Mouse (Mus musculus): ENCODE data around the gene Nckap5.

Nckap5 gene

GRCm38 (mm10) chr1:125912601-125913600 lies 917.7 kb downstream of the Nckap5 start, which contains the start of gene Lypd1:
Gene Lypd1 (minus strand): TSS chr1:125913101.
- ChIA-PET POLR2A (interaction anchor here in 1 of 4 experiments (0.7 kb wide), 1 partner anchor 303 kb away, joined by 5 read pairs; no protein-coding TSS in a partner anchor), CTCF (interaction anchor here in 1 of 4 experiments (0.7 kb wide), 1 partner anchor 72 kb away, joined by 3 read pairs; no protein-coding TSS in a partner anchor)

GRCm38 (mm10) chr1:125911901-125912445 lies 918.6 kb downstream of the Nckap5 start:
- ChIA-PET POLR2A (interaction anchor here in 1 of 4 experiments (0.5 kb wide), 1 partner anchor 119 kb away, joined by 3 read pairs; no protein-coding TSS in a partner anchor), CTCF (interaction anchor here in 3 of 4 experiments (0.5 to 1.5 kb wide), 4 partner anchors 122 to 520 kb away, joined by 3 to 8 read pairs (median 3); no protein-coding TSS in a partner anchor)

- ChIA-PET CTCF (interaction anchor here (0.5 to 1.5 kb wide), 11 partner anchors 57 to 521 kb away, joined by 3 to 8 read pairs (median 3); no protein-coding TSS in a partner anchor), POLR2A (interaction anchor here in 1 of 4 experiments (0.5 kb wide), 1 partner anchor 119 kb away, joined by 3 read pairs; no protein-coding TSS in a partner anchor)
These were observed 919.2 kb downstream of the Nckap5 start for GRCm38 (mm10) chr1:125911337-125911900.

GRCm38 (mm10) chr1:125910871-125911265 lies 919.7 kb downstream of the Nckap5 start:
- ChIA-PET POLR2A (interaction anchor here in 1 of 4 experiments (0.7 kb wide), 1 partner anchor 40 kb away, joined by 8 read pairs; no protein-coding TSS in a partner anchor), CTCF (interaction anchor here in 3 of 4 experiments (0.6 to 1.5 kb wide), 9 partner anchors 56 to 521 kb away, joined by 3 to 8 read pairs (median 3); no protein-coding TSS in a partner anchor)

GRCm38 (mm10) chr1:125910211-125910870 lies 920.3 kb downstream of the Nckap5 start:
- ChIA-PET CTCF (interaction anchor here in 1 of 4 experiments (0.9 to 1.5 kb wide), 2 partner anchors 121 to 522 kb away, joined by 3 to 8 read pairs; no protein-coding TSS in a partner anchor), POLR2A (interaction anchor here in 1 of 4 experiments (0.7 kb wide), 1 partner anchor 40 kb away, joined by 8 read pairs; no protein-coding TSS in a partner anchor)

- ChIA-PET CTCF (interaction anchor here in 1 of 4 experiments (0.6 kb wide), 1 partner anchor 1574 kb away, joined by 3 read pairs; no protein-coding TSS in a partner anchor), POLR2A (no interaction called here)
These were observed 937.4 kb downstream of the Nckap5 start for GRCm38 (mm10) chr1:125893158-125893557.

GRCm38 (mm10) chr1:125870056-125870455 lies 960.5 kb downstream of the Nckap5 start:
- CTCF ChIA-PET = no interaction called here
- POLR2A ChIA-PET = no interaction called here
